Mouse (Mus musculus) yolk sac, embryonic 10.5 days (tissue): ENCODE results near the gene Rsad2.

ENCODE experiments used
- DNase-seq: peaks from one replicate; pipeline ENCODE4 v3.0.0-alpha.2; 2017; ENCODE audit warnings: low spot score

Gene Rsad2

DNA sequence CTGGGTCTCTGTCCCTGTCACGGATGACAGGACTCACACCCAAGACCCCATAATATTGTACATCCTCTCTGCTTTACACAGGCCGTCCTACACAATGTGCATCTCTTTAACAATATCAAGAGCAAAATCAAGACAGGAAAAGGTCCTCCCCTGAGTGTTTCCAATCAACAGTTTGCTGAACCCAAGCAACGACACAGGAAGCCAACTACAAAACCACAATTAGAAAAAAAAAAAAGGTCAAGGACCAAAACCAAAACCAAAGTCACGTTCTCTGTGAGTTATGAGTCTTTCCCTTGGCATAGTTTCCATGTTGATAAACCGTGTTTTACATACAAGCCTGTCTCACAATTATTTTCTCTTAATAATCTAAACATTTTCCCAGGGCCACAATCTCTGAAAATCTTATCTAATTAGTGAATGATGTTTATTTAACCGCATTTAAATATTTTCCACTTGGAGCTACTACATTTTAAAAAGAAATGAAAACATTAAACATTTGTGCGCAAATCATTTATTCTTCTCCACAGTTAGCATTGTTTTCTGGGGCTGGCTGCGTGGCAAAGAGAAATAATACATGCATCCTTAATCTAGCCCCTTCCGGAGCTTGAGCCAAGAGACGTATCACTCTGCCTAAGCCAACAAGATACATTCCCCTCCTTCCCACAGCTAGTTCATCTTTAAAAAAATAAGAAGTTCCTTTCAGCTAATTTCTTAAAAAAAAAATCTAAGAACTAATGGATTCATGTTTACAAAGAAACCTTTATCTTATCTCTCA lies 54.4 kb downstream of the Rsad2 start:
- no peak for DNase-seq

DNA sequence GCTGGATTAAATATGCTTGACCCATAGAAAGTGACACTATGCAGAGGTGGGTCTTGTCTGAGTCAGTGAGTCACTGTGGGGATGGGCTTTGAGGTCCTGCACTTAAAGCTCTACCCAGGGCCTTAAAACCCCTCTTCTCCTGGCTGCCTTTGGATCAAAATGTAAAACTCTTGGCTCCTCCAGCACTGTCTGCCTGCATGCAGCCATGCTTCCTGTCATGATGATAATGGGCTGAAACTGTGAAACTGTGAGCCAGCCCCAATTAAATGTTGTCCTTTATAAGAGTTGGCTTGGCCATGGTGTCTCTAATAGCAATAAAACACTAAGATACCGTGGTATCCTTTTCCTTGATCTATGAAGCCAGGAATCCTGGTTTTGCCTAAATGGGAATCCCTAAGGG lies 55.0 kb downstream of the Rsad2 start:
- DNase-seq: no peak

DNA sequence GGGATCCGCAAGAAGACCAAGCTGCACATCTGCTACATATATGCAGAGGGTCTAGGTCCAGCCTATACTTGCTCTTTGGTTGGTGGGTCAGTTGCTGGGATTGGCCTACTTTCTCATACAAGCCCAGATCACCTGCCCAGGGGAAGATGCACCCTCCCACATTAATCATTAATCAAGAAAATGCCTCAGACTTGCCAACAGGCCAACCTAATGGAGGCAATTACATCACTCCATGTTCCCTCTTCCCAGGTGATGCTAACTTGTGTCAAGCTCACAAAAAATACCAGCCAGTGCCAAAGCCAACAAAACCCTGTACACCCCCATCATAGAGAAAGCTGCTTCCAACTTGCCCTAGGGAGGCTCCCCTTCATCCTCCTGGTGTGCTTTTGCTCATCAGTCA lies 55.5 kb downstream of the Rsad2 start:
- no peak for DNase-seq

DNA sequence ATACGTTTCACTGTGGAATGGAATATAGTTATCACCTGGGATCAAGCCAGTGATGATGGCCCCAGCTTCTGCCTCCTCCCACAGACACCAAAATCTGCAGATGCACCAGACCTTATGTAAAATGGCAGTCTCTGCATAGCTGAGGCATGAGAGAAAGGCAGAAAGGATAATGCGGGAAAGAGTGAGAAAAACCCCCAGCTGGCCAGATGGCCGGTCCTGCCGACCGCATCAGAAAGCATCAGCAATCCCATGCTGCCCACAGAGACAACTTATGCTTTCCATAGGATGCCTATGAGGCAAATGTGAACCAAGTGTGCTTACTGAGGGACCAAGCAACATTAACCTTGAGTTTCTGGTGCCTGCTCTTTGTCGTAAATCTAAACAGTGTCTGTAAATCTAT lies 56.9 kb downstream of the Rsad2 start:
- no peak for DNase-seq

DNA sequence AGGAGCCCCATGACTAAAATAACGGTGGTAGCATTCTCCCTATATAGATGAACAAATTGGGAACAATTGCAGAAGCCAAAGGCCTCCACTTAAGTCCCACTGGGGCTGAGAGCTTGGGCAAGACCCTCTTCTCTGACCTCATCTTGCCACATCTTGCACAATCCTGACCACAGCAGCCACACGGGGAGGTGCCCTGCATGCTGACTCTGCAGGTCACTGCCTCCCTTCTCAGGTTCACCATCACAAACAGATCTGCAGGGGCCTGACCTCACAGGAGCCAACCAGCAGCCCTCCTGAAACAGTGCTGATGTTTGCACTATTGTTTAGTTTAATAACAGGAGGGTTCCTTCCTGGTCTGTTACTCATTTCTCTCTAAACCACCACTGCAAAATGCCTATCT lies 57.7 kb downstream of the Rsad2 start:
- DNase-seq: peak; percentile 29

DNA sequence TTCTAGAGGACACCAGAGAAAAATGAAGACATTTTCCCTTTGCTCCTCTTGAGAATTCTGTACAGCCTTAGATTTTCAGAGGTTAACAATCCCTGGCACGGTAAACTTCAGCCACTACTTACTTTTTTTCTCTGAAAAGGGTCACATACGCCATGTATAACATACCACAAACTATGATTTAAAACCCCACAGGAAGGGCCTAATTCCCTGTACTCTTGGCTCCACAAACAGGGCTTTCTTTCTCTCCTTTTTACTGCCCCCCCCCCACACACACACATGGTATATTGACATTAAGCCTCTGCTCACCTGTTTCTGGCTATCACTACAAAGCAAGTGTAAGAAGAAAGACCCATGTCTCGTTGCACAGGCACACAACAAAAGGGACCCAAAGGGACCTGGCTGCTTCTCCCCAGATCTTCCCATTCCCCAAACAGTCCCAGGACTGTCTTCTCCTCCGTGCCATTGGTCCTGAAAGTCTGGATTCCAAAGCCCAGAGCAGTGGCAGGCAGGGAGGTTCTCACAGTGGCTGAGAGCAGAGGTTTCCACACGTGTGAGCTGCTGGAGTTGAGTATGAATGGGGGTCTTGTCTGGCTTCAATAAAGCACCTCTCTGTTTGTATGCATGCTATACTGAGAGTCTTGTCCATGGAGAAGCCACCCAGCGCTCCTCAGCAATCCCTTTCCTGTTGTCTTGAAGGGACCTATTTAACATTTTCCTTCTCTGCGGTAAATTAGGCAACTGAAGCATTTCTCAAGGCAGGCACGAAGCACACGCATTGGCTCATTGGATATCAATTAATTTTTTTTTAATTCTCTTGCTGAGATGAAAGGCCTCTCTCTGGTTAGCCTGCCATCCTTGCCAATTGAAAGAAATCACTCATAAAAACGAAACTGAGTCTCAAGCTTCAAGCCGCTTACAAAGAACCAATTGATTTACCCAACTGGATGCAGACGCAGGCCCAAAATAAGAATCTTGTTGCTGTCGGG lies 61.5 kb downstream of the Rsad2 start:
- DNase-seq: no peak

DNA sequence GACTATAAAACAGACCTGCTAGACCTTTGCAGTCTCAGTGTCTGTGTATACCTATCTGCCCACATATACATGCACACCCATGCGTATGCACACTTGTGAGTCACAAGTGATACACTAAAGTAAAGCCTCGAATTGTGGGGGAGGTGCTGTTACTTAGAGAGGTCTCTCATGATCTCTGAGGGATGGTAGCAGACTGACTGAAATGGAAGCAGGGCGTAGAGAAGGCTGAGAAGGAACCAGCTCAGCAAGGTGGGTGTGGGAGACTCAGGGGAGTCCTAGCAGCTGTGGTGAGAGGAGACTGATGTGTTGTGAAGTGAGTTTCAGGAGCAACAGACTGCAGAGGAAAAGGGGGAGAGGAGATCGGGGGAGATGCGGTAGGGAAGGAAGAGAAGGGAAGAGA lies 63.0 kb downstream of the Rsad2 start:
- DNase-seq: no peak
